Mouse (Mus musculus): ENCODE results near the gene Zfp458.
A peak's percentile ranks its signal among the peaks of the same experiment; 100 is the strongest.

GRCm38 (mm10) chr13:67305822-67306672 lies 27.8 kb upstream of the Zfp458 start, which contains the start of gene Zfp457:
- peak; percentile 77 for TF ChIP-seq MAX (IDR thresholded peaks at IDR 0.05; ENCODE audit: low read depth)
- TF ChIP-seq REST (IDR thresholded peaks at IDR 0.05; ENCODE audit: insufficient read depth, insufficient read length): no peak
- no peak for TF ChIP-seq TCF3 (IDR thresholded peaks at IDR 0.05; ENCODE audit: insufficient read length, low read depth)
- TF ChIP-seq POLR2A (IDR thresholded peaks at IDR 0.05; ENCODE audit: insufficient read length, low read depth): peak; percentile 50
- TF ChIP-seq E2F4 (IDR thresholded peaks at IDR 0.05; ENCODE audit: insufficient read depth): no peak
